In genomic region chr7:16426129-16426729, GRCm38 (mm10) we compare ENCODE assay signal across 8 mouse cellular contexts. TPM values are rescaled to one million over a fixed set of nuclear protein-coding genes. Genes with fewer than 3 reads are reported as not detected.
DNase-seq lines count a peak whose midpoint lies in the region; ATAC-seq and TF ChIP-seq lines count a peak whose summit lies in the region.

No protein-coding gene starts in this region.

- H3K27ac ChIP-seq in heart, postnatal 0 days (ENCODE audit: low read depth), result no peak overlapping the region
- no peak overlapping the region for H3K27ac ChIP-seq in liver, postnatal 0 days (ENCODE audit: low read depth)
- no peak overlapping the region for H3K27ac ChIP-seq in testis, adult 2 months (ENCODE audit: control insufficient read depth, insufficient read depth, low read depth, low read length)

- DNase-seq in B cell, adult 2 months, result peak; percentile 84
- peak; percentile 87 to 94 for DNase-seq in adrenal gland, postnatal 36 days
- DNase-seq in heart, postnatal 0 days (ENCODE audit: low spot score), result peak; percentile 67
- peak; percentile 89 for DNase-seq in kidney, postnatal 14 days
- peak; percentile 88 for DNase-seq in liver, postnatal 0 days

- ATAC-seq in erythroid progenitor cell, adult 5-6 weeks (replicated peaks; ENCODE audit: low FRiP score, poor library complexity, severe bottlenecking), result peak; percentile 81
- peak; percentile 90 for ATAC-seq in heart, postnatal 0 days (ENCODE audit: insufficient read depth, low read depth)
- ATAC-seq in liver, postnatal 0 days, result peak; percentile 81
- ATAC-seq in neutrophil, adult 5-6 weeks (ENCODE audit: extremely low read depth, insufficient number of reproducible peaks, low FRiP score, poor library complexity, severe bottlenecking), result peak; percentile 80

- TF ChIP-seq EP300 in heart, postnatal 0 days (IDR thresholded peaks at IDR 0.05; ENCODE audit: low read depth), result no peak
- no peak for TF ChIP-seq EP300 in liver, postnatal 0 days (IDR thresholded peaks at IDR 0.05; ENCODE audit: low read depth)

- H3K4me2 ChIP-seq in heart, postnatal 0 days (ENCODE audit: low read depth, low read length), result no peak overlapping the region
- no peak overlapping the region for H3K4me2 ChIP-seq in liver, postnatal 0 days (ENCODE audit: low read depth, low read length)

- peak; percentile 85 for TF ChIP-seq CTCF in heart, postnatal 0 days (IDR thresholded peaks at IDR 0.05; ENCODE audit: low read depth)
- peak; percentile 93 for TF ChIP-seq CTCF in liver, postnatal 0 days (IDR thresholded peaks at IDR 0.05; ENCODE audit: low read depth)
- peak; percentile 61; the same call in 1 of the 2 replicates for TF ChIP-seq CTCF in testis, adult 2 months (IDR thresholded peaks at IDR 0.05; ENCODE audit: control insufficient read depth, insufficient read depth, insufficient replicate concordance, low read depth, low read length)

- no peaks in the 10 kb centered on the region for H3K27me3 ChIP-seq in heart, postnatal 0 days (ENCODE audit: control insufficient read depth, insufficient read depth, low read length)
- no peaks in the 10 kb centered on the region for H3K27me3 ChIP-seq in liver, postnatal 0 days (ENCODE audit: insufficient read depth, low read length)
- H3K27me3 ChIP-seq in testis, adult 2 months (ENCODE audit: control insufficient read depth, insufficient read depth, low read length), result no peaks in the 10 kb centered on the region

- H3K4me1 ChIP-seq in heart, postnatal 0 days (ENCODE audit: control insufficient read depth, insufficient read depth), result no peaks in the 10 kb centered on the region
- H3K4me1 ChIP-seq in liver, postnatal 0 days (ENCODE audit: insufficient read depth), result peaks cover 2% of the 10 kb centered on the region
- no peaks in the 10 kb centered on the region; the same call in 1 of the 2 replicates for H3K4me1 ChIP-seq in testis, adult 2 months (ENCODE audit: control insufficient read depth, insufficient read depth, low read length)

- no peak overlapping the region for H3K4me3 ChIP-seq in heart, postnatal 0 days (ENCODE audit: low read depth, low read length)
- H3K4me3 ChIP-seq in liver, postnatal 0 days (ENCODE audit: low read depth, low read length), result no peak overlapping the region
- H3K4me3 ChIP-seq in testis, adult 2 months (ENCODE audit: control insufficient read depth, low read depth, low read length), result peak overlapping the region; percentile 6

- no peak for TF ChIP-seq POLR2A in testis, adult 2 months (IDR thresholded peaks at IDR 0.05; ENCODE audit: control insufficient read depth, low read depth, low read length)

- WGBS in heart, postnatal 0 days, result 56% methylated on average over 4 of the region's 4 CpGs
- 61% methylated on average over 4 of the region's 4 CpGs for WGBS in liver, postnatal 0 days (ENCODE audit: insufficient replicate concordance)

- H3K36me3 ChIP-seq in heart, postnatal 0 days (replicated peaks; ENCODE audit: control insufficient read depth, insufficient read depth, low read length), result peaks cover 98% of the 10 kb centered on the region
- H3K36me3 ChIP-seq in liver, postnatal 0 days (replicated peaks; ENCODE audit: insufficient read depth, low read length), result peaks cover 97% of the 10 kb centered on the region
- H3K36me3 ChIP-seq in testis, adult 2 months (ENCODE audit: control insufficient read depth, insufficient read depth, low read length), result peaks cover 3% of the 10 kb centered on the region

- H3K9me3 ChIP-seq in heart, postnatal 0 days (replicated peaks; ENCODE audit: control insufficient read depth, low read length), result no peaks in the 10 kb centered on the region
- no peaks in the 10 kb centered on the region for H3K9me3 ChIP-seq in liver, postnatal 0 days (ENCODE audit: low read length)

- no peak overlapping the region for H3K9ac ChIP-seq in heart, postnatal 0 days (replicated peaks; ENCODE audit: low read depth, low read length)
- H3K9ac ChIP-seq in liver, postnatal 0 days (replicated peaks), result no peak overlapping the region

RNA-seq across cellular contexts. Expression of gene Zc3h4, which starts 25.5 kb away (rescaled TPM):
- total RNA-seq in adrenal gland, postnatal 36 days (2021), result 10 to 100 TPM; 38.3 to 39.0 TPM
- 43.6 and 44.0 TPM in 2 replicates for total RNA-seq in erythroid progenitor cell, adult 5-6 weeks (2015; ENCODE audit: low replicate concordance)
- total RNA-seq in erythroid progenitor cell, adult 5-6 weeks (2017; ENCODE audit: low replicate concordance), result 89.2 and 100.0 TPM in 2 replicates
- 16.5 and 16.9 TPM in 2 replicates for total RNA-seq in heart, postnatal 0 days (2014; rRNA removed; ENCODE audit: low replicate concordance)
- 4.4 and 5.0 TPM in 2 replicates for polyA plus RNA-seq in heart, postnatal 0 days (2015; fragmentation: Nextera tagmentation; extraction: Ambion mirVana)
- 4.7 and 5.2 TPM in 2 replicates for polyA plus RNA-seq in liver, postnatal 0 days (2015; fragmentation: Nextera tagmentation; extraction: Ambion mirVana)
- total RNA-seq in neutrophil, adult 5-6 weeks (2017), result 35.1 and 45.9 TPM in 2 replicates
- 14.4 and 17.2 TPM in 2 replicates for polyA plus RNA-seq in testis, adult 2 months (2012; rRNA removed)

RNA-seq across cellular contexts. Expression of gene Tmem160, which starts 26.4 kb away (rescaled TPM):
- 10 to 100 TPM; 69.1 to 82.7 TPM for total RNA-seq in adrenal gland, postnatal 36 days (2021)
- total RNA-seq in erythroid progenitor cell, adult 5-6 weeks (2015; ENCODE audit: low replicate concordance), result 6.8 and 8.0 TPM in 2 replicates
- 1.9 and 5.9 TPM in 2 replicates for total RNA-seq in erythroid progenitor cell, adult 5-6 weeks (2017; ENCODE audit: low replicate concordance)
- 94.2 and 123 TPM in 2 replicates for total RNA-seq in heart, postnatal 0 days (2014; rRNA removed; ENCODE audit: low replicate concordance)
- 153 and 154 TPM in 2 replicates for polyA plus RNA-seq in heart, postnatal 0 days (2015; fragmentation: Nextera tagmentation; extraction: Ambion mirVana)
- 38.7 and 43.0 TPM in 2 replicates for polyA plus RNA-seq in liver, postnatal 0 days (2015; fragmentation: Nextera tagmentation; extraction: Ambion mirVana)
- total RNA-seq in neutrophil, adult 5-6 weeks (2017), result 5.8 and 6.8 TPM in 2 replicates
- polyA plus RNA-seq in testis, adult 2 months (2012; rRNA removed), result 3.5 and 5.6 TPM in 2 replicates

RNA-seq across cellular contexts. Expression of gene Sae1, which starts 38.6 kb away (rescaled TPM):
- 10 to 100 TPM; 69.1 to 70.8 TPM for total RNA-seq in adrenal gland, postnatal 36 days (2021)
- 36.5 and 43.6 TPM in 2 replicates for total RNA-seq in erythroid progenitor cell, adult 5-6 weeks (2015; ENCODE audit: low replicate concordance)
- total RNA-seq in erythroid progenitor cell, adult 5-6 weeks (2017; ENCODE audit: low replicate concordance), result 113 and 196 TPM in 2 replicates
- total RNA-seq in heart, postnatal 0 days (2014; rRNA removed; ENCODE audit: low replicate concordance), result 41.7 and 61.2 TPM in 2 replicates
- 101 and 102 TPM in 2 replicates for polyA plus RNA-seq in heart, postnatal 0 days (2015; fragmentation: Nextera tagmentation; extraction: Ambion mirVana)
- polyA plus RNA-seq in liver, postnatal 0 days (2015; fragmentation: Nextera tagmentation; extraction: Ambion mirVana), result 48.3 and 51.9 TPM in 2 replicates
- 110 and 123 TPM in 2 replicates for total RNA-seq in neutrophil, adult 5-6 weeks (2017)
- 53.7 and 61.4 TPM in 2 replicates for polyA plus RNA-seq in testis, adult 2 months (2012; rRNA removed)

RNA-seq across cellular contexts. Expression of gene Npas1, which starts 51.3 kb away (rescaled TPM):
- total RNA-seq in adrenal gland, postnatal 36 days (2021), result not detected
- total RNA-seq in erythroid progenitor cell, adult 5-6 weeks (2015; ENCODE audit: low replicate concordance), result not detected in 2 replicates
- not detected in 2 replicates for total RNA-seq in erythroid progenitor cell, adult 5-6 weeks (2017; ENCODE audit: low replicate concordance)
- not detected in 2 replicates for total RNA-seq in heart, postnatal 0 days (2014; rRNA removed; ENCODE audit: low replicate concordance)
- 0.18 and 0.29 TPM in 2 replicates for polyA plus RNA-seq in heart, postnatal 0 days (2015; fragmentation: Nextera tagmentation; extraction: Ambion mirVana)
- polyA plus RNA-seq in liver, postnatal 0 days (2015; fragmentation: Nextera tagmentation; extraction: Ambion mirVana), result 0.07 and 0.11 TPM in 2 replicates
- not detected in 2 replicates for total RNA-seq in neutrophil, adult 5-6 weeks (2017)
- polyA plus RNA-seq in testis, adult 2 months (2012; rRNA removed), result 0.72 and 1.4 TPM in 2 replicates
